Mouse (Mus musculus) liver, adult 2 months (tissue): ENCODE results near the gene Frrs1.
A peak's percentile ranks its signal among the peaks of the same experiment; 100 is the strongest.

Experiments
- CTCF ChIP-seq: fragments of 200-500 bp; IDR thresholded peaks from 2 replicates; pipeline ENCODE4 v1.5.1; 2011; ENCODE audit warnings: low read depth, low read length, control low read depth
- POLR2A ChIP-seq: fragments of 200-500 bp; IDR thresholded peaks from 2 replicates; pipeline ENCODE4 v1.6.1; 2011; ENCODE audit warnings: low read length, control low read depth; ENCODE audit not compliant: insufficient read depth; ENCODE audit errors: extremely low read depth

GRCm38 (mm10) chr3:116904158-116904557 lies 44.9 kb downstream of the Frrs1 start:
- TF ChIP-seq POLR2A (no peak), CTCF (peak; percentile 55; the same call in 1 of the 2 replicates)
